Mouse (Mus musculus) T-helper 2 cell (primary cell): ENCODE data around the gene Fahd1.

ENCODE experiments used
- in situ Hi-C: fragments of 300-600 bp; cut with MboI, MseI; formaldehyde crosslinking; loops from one replicate; pipeline ENCODE4 v1.15.1; 2025; ENCODE audit warnings: high pct_unique_total_duplicates

Gene Fahd1

DNA sequence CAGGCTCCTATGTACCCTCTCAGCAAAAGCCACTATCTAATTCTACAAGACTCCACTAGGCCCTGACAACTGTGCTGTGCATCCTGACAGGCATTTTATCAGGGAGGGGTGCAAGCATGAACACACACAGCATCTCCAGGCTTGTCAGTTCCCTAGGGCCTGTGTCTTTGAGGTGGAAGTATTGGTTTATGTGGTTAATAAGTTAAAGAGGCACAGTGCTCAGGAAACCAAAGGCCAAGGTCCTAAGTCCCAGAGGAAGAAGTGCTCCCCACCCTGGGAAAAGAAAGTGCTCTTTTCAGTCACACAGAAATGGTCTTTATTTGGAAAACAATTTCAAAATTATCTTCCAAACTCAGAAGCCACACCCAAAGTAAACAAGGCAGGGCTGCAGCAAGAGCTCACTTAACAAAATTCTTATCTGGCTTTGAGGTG lies 1.5 kb downstream of the Fahd1 start:
- in situ Hi-C loops = no loop called here

DNA sequence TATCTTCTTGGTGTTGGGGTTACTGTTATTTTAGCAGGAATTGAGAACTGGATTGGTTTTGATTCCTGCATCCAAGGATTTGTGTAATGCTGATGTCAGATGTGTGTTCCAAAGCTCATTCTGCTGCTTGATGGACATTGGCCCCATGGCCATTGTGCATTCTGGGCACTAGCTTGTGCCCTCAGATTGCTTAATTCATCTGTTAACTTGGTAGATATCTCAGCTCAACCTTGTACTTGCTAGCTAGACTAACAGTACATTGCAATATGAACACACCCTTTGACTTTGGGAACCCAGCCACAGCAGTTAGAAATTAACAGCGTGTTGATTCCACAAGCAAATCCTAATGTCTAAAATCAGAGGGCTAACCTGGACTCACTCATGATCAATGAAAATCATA lies 2.8 kb downstream of the Fahd1 start:
- in situ Hi-C loops = no loop called here

DNA sequence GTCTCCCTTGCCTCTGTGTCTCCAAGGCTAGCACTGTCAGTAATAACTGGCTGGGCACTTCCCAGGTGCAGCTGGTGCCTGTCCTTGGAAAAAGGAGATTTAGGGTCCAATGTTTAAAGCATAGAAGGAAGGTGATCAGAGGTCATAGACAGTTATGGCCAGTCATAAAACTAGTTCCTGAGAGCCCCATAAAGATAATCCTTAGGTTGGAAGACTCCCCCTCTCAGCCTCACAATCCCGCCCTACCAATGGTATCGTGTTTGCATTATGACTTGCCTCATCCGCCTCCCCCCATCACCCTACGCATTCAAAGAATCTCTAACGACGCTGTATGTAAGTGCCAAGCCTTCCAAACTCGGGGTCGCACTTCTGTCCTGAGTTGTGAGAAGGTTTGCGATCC lies 5.6 kb downstream of the Fahd1 start:
- in situ Hi-C loops = no loop called here

DNA sequence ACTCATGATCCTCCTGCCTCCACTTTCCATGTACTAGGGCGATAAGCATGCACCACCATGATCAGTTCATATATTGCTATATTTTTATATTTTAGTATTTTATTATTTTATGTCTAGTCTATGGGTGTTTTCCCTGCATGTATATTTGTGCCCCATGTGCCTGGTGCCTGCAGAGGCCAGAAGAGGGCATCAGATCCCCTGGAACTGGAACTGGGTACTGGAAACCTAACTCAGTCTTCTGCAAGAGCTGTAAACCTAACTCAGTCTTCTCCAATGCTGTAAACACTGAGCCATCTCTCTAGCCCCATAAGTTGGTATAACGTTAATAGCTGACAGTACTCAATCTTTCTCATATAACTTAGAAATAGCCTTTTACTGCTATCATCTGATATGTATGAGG lies 7.5 kb downstream of the Fahd1 start:
- in situ Hi-C loops = no loop called here

DNA sequence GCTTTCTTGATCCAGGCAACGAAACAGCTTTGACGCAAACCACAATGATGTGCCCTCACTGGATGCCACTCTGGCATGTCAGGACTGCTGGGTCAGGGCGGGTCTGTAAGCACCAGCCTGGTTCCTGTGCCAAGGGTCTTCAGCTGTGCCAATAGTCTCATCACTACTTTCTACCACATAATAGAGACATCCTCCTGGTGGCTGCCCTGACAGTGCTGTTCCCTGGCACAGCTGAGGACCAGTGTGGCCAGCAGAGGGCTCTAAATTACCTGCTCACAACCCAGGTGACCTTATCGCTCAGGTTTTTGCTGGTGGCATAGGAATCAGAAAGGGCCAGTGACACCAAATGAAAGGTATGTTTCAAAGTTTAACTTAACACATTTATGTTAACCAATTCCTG lies 9.0 kb downstream of the Fahd1 start:
- in situ Hi-C loops = no loop called here

DNA sequence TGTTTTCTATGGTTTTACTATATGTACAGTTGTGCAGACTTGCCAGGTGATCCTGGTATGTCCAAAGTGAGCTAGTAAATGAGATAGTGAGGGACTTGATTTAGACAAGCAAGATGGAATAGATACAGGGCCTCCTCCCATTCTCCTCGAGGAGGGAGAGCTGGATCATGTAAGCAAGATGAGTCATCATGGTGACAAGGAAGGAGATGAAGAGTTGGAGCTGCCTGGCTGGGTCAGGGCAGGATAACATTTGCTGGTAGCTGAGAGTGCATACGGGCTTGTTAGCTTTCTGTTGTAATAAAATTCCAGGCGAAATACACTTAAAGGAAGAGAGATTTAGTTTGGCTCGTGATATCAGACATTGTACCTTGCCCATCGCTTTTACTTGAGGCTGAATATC lies 9.8 kb downstream of the Fahd1 start:
- in situ Hi-C loops = no loop called here

DNA sequence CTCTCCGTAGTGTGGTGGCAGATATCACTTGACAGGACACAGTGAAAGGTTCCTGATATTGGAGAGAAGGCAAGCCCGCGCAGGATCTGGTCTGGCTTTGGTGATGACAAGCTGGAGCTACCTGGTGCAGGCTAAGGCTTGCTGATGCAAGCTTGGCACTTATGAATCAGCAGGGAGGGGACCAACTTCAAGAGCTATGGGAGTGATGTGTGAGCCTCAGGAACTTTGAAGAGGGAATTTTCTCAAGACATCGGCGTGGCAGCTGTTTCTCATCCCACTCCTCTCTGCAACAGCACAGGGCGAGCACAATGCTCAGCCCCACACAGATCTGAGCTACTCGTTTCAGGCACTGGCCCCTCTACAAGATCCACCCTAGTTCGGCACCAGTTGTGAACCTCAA lies 10.3 kb downstream of the Fahd1 start, which contains the start of gene Hagh:
Gene Hagh (plus strand): TSS at position 302 of the 400 bp plus-strand sequence.
- in situ Hi-C loops = no loop called here

DNA sequence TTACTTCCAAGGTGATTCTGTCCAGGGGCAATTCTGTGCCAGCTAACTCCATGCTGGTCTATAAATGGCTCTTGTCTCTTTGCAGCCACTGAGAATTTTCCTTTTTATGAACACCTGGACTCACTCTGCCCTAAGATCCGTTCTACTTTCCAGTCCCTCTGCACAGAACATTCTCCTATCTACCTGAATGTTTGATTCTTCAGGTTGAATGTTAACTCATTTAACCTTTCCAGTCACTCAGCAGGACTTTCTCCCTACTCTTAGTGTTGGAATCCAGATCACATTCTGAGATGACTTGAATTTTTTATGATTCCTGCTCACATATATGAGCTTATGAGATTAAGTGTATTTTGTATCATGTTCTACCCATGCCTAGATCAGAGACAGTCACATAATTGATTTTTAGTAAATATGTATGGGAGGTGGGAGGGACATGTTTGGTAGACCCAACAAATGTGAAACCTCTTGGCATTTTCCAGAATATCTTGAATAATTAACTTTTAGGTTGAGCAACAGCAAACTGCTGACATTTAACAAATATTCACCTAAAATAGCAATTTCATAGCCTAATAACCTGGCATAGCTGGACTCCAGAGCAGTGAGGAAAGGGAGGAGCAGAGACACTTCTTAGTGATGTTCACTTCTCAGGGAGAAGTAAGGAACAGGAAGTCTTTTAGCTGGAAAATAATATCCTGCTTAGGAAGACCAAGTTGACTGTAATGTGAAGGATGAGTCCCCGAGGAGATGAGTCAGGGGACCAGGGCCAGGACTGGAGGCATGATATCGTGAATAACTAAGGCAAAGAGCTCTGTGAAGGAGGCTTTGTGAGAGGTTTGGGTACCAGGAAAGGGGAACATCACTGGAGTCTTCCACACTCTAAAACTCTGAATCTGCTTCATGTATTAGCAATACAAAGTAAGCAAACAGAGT lies 28.5 kb downstream of the Fahd1 start:
- in situ Hi-C loops = no loop called here

DNA sequence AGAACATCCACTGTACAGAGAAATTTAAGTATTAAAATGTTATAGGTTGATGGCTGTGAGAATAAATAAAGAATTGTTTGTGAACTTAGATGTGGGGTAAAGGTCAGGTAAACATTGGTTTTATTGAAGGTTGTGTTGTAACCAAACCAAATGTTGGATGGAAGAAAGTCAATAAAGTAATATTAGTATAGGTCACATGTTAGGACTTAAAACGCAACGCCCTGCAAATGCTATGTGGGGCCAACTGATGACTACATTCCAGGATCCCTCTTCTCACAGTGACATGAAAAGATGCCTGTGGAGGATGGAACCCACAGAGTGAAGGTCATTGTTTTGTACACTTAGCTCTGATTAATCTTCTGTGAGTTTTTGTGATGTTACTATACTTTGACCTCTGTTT lies 30.7 kb downstream of the Fahd1 start:
- in situ Hi-C loops = loop anchor here (5.0 kb wide), 1 partner anchor 52 kb away; no protein-coding TSS in a partner anchor

DNA sequence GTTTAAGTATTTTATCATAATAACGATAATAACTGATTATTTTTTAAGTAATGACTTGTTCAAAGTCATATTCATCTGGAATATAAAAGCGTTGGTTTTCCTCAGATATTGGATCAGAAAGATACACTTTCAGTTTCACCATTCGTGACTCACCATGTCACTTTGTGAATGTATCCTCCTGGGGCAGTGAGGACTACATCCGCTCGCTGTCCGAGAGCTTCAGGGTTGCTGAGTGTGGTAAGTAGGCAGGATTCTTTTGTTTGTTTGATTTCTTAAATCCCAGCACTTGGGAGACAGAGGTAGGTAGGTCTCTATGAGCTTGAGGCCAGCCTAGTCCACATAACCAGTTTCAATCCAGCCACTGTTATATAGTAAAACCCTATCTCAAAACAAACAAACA lies 32.0 kb downstream of the Fahd1 start:
- in situ Hi-C loops = loop anchor here (5.0 kb wide), 1 partner anchor 51 kb away; no protein-coding TSS in a partner anchor

DNA sequence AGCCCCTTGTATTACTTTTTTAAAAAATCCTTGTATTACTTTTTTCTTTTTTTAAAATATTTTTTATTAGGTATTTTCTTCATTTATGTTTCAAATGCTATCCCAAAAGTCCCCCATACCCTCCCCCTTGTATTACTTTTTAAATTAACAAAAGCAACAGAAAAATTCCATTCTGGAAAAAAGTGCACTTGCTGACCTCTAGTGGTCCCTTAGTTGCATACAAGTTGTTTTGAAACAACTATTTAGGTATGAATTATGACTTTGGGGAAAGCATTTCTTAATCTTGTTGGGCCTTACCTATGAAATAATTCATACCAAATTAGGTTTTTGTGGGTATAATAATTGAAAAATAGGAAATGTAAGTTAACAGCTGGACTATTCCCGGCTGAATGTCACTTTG lies 32.7 kb downstream of the Fahd1 start:
- in situ Hi-C loops = loop anchor here (5.0 kb wide), 1 partner anchor 50 kb away; no protein-coding TSS in a partner anchor

DNA sequence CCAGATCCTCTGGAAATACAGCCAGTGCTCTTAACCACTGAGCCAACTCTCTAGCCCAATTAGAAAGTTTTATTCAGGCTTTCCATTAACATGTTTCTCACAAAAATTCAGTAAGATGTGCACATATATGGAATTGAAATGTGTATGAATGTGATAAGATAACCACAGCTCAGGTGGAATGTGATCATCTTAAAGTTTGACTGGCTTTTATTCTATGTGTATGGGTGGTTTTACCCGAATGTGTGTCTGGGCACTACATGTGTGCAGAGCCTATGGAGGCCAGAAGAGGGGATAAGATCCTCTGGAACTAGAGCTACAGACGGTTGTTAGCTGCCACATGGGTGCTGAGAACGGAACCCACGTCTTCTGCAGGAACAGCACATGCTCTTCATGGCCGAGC lies 34.9 kb downstream of the Fahd1 start:
- in situ Hi-C loops = loop anchor here (5.0 kb wide), 1 partner anchor 48 kb away; no protein-coding TSS in a partner anchor

DNA sequence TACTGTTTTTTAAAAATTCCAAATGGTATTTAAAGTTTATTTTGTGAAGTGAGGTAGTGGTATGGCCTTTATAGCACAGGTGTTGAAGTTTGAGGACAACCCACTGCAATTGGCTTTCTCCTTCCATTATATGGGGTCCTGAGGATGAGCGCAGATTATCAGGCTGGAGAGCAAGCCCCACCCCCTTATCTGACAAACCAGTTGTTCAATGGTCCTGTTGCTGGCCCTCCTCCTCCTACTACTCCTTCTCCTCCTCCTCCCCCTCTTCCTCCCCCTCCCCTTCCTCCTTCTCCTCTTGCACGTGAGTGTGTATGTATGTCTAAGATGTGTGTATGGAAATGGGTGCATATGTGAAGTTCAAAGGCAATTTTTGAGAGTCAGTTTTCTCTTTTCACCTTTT lies 37.9 kb downstream of the Fahd1 start:
- in situ Hi-C loops = no loop called here

DNA sequence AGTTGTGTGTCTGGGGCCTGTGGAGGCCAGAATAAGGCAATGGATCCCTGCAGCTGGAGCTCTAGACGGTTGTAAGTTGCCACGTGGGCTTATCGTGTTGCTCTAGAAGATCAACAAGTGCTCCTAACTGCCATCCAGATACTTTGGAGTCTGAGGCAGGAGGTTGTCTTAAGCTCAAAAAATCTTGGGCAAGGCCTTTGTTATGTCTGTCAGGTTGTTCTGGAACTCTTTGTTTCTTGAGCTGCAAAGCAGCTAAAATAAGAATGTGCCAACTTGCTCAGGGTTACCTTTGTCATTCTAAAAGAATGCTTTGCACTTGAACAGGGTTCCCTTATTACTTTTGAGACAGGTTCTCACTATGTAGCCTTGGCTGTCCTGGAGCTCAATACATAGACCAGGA lies 39.0 kb downstream of the Fahd1 start:
- in situ Hi-C loops = no loop called here

DNA sequence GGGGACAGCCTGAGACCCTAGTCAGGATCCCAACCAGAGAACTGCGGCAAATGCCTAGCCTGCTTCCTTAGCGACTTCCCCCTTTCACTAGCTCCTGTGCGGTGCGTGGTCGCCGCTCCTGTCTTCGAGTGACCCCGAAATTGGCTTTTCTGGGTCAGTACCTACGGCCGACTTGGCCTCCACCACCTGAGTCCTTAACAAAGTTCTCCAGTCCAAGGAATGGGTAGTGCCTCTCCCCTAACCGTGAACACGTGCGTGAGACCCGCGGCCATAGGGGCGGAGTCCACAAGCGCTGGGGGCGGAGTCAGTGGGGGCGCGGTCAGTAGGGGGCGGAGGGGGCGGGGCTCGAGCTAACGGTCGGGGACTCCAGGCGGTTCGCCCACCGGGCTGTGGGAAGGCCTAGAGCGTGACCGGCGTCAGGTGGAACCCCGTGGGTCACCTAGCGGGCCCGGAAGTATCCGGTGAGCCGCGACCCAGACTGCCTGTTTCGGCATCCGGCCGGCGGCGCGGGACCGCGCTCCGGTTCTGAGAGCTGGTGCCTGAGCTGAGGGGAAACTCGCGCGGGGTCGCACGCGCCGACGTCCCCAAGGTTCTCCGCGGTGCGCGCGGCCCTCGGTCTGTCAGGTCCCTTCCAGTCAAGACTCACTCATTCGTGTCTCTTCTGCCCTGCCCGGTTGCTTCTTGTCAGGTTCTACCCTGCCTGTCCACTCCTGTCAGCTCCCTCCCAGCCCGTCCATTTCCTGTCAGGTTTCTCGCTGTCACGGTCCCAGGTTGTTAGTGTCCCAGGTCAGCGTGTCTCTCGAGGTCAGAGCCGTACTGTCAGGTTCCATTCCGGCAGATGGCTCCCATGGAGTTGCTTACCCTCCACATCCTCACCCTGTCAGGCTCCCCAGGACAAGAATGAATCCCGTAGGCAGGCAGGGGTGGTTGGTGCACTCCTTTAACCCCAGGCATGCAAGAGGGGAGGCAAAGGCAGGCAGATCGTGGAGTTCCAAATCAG lies 45.9 kb downstream of the Fahd1 start, which contains the start of gene Meiob:
Gene Meiob (plus strand): TSS at position 338 of the 1,000 bp plus-strand sequence.
- in situ Hi-C loops = no loop called here

DNA sequence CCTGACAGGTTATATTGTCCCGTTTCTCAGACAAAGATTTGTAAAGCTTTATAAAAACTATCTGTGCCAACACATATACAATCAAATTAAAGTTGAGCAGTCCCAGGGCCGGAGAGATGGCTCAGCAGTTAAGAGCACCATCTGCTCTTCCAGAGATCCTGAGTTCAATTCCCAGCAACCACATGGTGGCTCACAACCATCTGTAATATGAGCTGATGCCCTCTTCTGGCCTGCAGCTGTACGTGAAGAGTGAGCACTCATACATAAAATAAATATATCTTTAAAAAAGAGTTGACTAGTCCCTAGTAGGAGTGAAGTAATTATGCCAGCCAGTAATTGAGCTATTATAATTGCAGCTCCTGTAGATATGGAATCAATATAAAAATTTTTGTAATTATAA lies 49.6 kb downstream of the Fahd1 start:
- in situ Hi-C loops = no loop called here

DNA sequence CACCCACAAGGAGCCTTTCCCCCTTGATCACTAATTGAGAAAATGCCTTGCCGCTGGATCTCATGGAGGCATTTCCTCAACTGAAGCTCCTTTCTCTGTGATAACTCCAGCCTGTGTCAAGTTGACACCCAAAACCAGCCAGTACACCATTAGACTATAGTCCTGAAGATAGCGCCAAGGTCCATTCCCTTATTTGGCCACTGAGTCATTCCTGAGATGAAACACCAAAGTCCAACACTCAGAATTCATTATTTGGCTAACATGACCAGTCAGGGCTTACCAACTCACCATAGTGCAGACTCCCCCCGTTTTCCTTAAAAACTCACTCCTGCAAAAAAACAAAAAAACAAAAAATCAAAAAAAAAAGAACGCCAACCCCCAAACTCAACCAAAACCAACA lies 50.7 kb downstream of the Fahd1 start:
- in situ Hi-C loops = no loop called here
